Mouse (Mus musculus) lung, postnatal 0 days (tissue): ENCODE data around the gene Lin7a. TPM values are rescaled to one million over a fixed set of nuclear protein-coding genes. Genes with fewer than 3 reads are reported as not detected.

Source experiments
- ATAC-seq: fragments of 200-750 bp; cut with Nextera tagmentation; 2 replicates; pipeline ENCODE4 v1.8.0; 2017; ENCODE audit warnings: moderate library complexity
- DNase-seq: peaks from one replicate; pipeline ENCODE4 v3.0.0-alpha.2; 2016; ENCODE audit warnings: low spot score
- H3K27ac ChIP-seq: fragments of 300-500 bp; sonication (generic); 2 replicates; pipeline ENCODE4 v1.5.1; 2014; ENCODE audit warnings: antibody characterized with exemption, mild to moderate bottlenecking, low read length, mixed read lengths
- H3K27me3 ChIP-seq: fragments of 300-500 bp; sonication (generic); replicated peaks from 2 replicates; pipeline ENCODE4 v1.6.1; 2014; ENCODE audit warnings: low read length, mixed read lengths; ENCODE audit not compliant: insufficient read depth
- H3K36me3 ChIP-seq: fragments of 300-500 bp; sonication (generic); 2 replicates; pipeline ENCODE4 v1.6.1; 2014; ENCODE audit warnings: low read length, mixed read lengths; ENCODE audit not compliant: insufficient read depth
- H3K4me1 ChIP-seq: fragments of 300-500 bp; sonication (generic); 2 replicates; pipeline ENCODE4 v1.6.1; 2014; ENCODE audit warnings: antibody characterized with exemption, low read depth, low read length, mixed read lengths; ENCODE audit not compliant: insufficient read depth
- H3K4me2 ChIP-seq: fragments of 300-500 bp; sonication (generic); replicated peaks from 2 replicates; pipeline ENCODE4 v1.6.1; 2014; ENCODE audit warnings: low read depth, mild to moderate bottlenecking, low read length, moderate library complexity, mixed read lengths
- H3K4me3 ChIP-seq: fragments of 300-500 bp; sonication (generic); 2 replicates; pipeline ENCODE4 v1.5.1; 2014; ENCODE audit warnings: low read depth, low read length
- H3K9ac ChIP-seq: fragments of 300-500 bp; sonication (generic); replicated peaks from 2 replicates; pipeline ENCODE4 v1.6.1; 2014; ENCODE audit warnings: low read depth, mild to moderate bottlenecking
- H3K9me3 ChIP-seq: fragments of 300-500 bp; sonication (generic); 2 replicates; pipeline ENCODE4 v1.6.1; 2016; ENCODE audit warnings: low read length, mixed read lengths
- CTCF ChIP-seq: IDR thresholded peaks from 2 replicates; pipeline ENCODE4 v1.5.1; 2016; ENCODE audit warnings: antibody characterized with exemption, mild to moderate bottlenecking
- EP300 ChIP-seq: IDR thresholded peaks from 2 replicates; pipeline ENCODE4 v1.6.1; 2016; ENCODE audit warnings: antibody characterized with exemption, mild to moderate bottlenecking, control low read depth
- WGBS: fragments of 180-500 bp; shearing (Covaris S2); extraction: QIAGEN DNeasy Blood & Tissue Kit; methylation state at CpG from one replicate; pipeline ENCODE4 v1.1.7; 2014; 5-methylcytosine and 5-hydroxymethylcytosine counted together
- polyA plus RNA-seq: library from polyadenylated mRNA; unstranded; fragments of >200 nt; fragmentation: Nextera tagmentation; extraction: Ambion mirVana; gene quantifications from 2 replicates; pipeline ENCODE4 v1.2.1, GENCODE M21; 2015

The Lin7a gene
- polyA plus RNA-seq, 1 experiment from 2014 or later = 0.43 TPM

GRCm38 (mm10) chr10:107244691-107245530 lies 26.6 kb upstream of the Lin7a start:
- no peaks in the 10 kb centered on the region for H3K27me3 ChIP-seq
- no peaks in the 10 kb centered on the region for H3K4me1 ChIP-seq
- H3K4me3 ChIP-seq = no peak overlapping the region
- no peak overlapping the region for H3K9ac ChIP-seq
- no peak for TF ChIP-seq CTCF
- no peak for TF ChIP-seq EP300
- no peaks in the 10 kb centered on the region for H3K36me3 ChIP-seq
- DNase-seq (no peak), ATAC-seq (no peak)
- H3K4me2 ChIP-seq = no peak overlapping the region
- no peaks in the 10 kb centered on the region for H3K9me3 ChIP-seq
- no peak overlapping the region for H3K27ac ChIP-seq
- 74% methylated on average over 4 of the region's 4 CpGs for WGBS

- Histone ChIP-seq H3K9ac (no peak overlapping the region), H3K27ac (no peak overlapping the region), H3K4me3 (no peak overlapping the region), H3K27me3 (no peaks in the 10 kb centered on the region), H3K4me1 (no peaks in the 10 kb centered on the region), H3K9me3 (no peaks in the 10 kb centered on the region), H3K4me2 (no peak overlapping the region), H3K36me3 (no peaks in the 10 kb centered on the region)
- TF ChIP-seq EP300 (no peak), CTCF (no peak)
- 41% methylated on average over 2 of the region's 2 CpGs for WGBS
- no peak for DNase-seq
- no peak for ATAC-seq
These were observed 26.0 kb upstream of the Lin7a start for GRCm38 (mm10) chr10:107245531-107245840.

DNA sequence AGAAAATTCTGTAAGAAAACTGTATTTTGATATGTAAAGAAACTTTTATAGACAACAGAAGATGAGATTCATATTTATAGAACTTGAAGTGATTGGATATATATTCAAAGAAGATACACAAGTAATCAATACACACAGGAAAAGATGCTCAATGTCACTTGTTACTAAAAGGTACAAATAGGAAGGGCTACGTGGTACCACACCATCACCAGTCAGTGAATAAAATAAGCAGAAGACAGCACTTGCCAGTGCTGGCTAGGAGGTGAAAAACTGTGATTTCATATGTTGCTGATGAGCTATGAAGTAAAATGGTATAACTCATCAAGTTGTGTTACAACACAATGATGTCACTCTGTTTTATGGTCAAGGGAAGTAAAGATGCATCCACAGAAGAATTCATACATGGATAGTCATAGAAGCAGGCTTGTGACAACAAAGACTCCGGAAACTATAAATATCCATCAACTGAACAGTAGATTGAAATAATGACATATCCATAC lies 25.5 kb upstream of the Lin7a start:
- WGBS = 85% methylated on average over 2 of the region's 2 CpGs
- H3K4me2 ChIP-seq = no peak overlapping the region
- no peak for TF ChIP-seq CTCF
- TF ChIP-seq EP300 = no peak

GRCm38 (mm10) chr10:107247001-107247670 lies 24.4 kb upstream of the Lin7a start:
- Histone ChIP-seq H3K27me3 (no peaks in the 10 kb centered on the region), H3K36me3 (no peaks in the 10 kb centered on the region), H3K27ac (no peak overlapping the region), H3K4me2 (no peak overlapping the region), H3K9ac (no peak overlapping the region), H3K4me1 (no peaks in the 10 kb centered on the region), H3K9me3 (no peaks in the 10 kb centered on the region), H3K4me3 (no peak overlapping the region)
- ATAC-seq (no peak), DNase-seq (no peak)
- TF ChIP-seq CTCF = no peak
- no peak for TF ChIP-seq EP300
- WGBS = 77% methylated on average over 6 of the region's 6 CpGs

More for the DNA sequence above, 25.5 kb upstream of the Lin7a start:
- ATAC-seq (no peak), DNase-seq (no peak)
- Histone ChIP-seq H3K9me3 (no peaks in the 10 kb centered on the region), H3K36me3 (no peaks in the 10 kb centered on the region), H3K4me3 (no peak overlapping the region), H3K27me3 (no peaks in the 10 kb centered on the region), H3K4me1 (no peaks in the 10 kb centered on the region), H3K9ac (no peak overlapping the region), H3K27ac (no peak overlapping the region)

GRCm38 (mm10) chr10:107248481-107248880 lies 23.0 kb upstream of the Lin7a start:
- Histone ChIP-seq H3K4me2 (no peak overlapping the region), H3K4me3 (no peak overlapping the region), H3K4me1 (no peaks in the 10 kb centered on the region), H3K36me3 (no peaks in the 10 kb centered on the region), H3K9ac (no peak overlapping the region), H3K9me3 (no peaks in the 10 kb centered on the region), H3K27ac (no peak overlapping the region), H3K27me3 (no peaks in the 10 kb centered on the region)
- no peak for TF ChIP-seq CTCF
- TF ChIP-seq EP300 = no peak
- DNase-seq (no peak), ATAC-seq (no peak)
- 75% methylated on average over 8 of the region's 8 CpGs for WGBS

GRCm38 (mm10) chr10:107249056-107249455 lies 22.4 kb upstream of the Lin7a start:
- Histone ChIP-seq H3K27me3 (no peaks in the 10 kb centered on the region), H3K4me2 (no peak overlapping the region), H3K4me3 (no peak overlapping the region), H3K27ac (no peak overlapping the region), H3K9me3 (no peaks in the 10 kb centered on the region), H3K36me3 (no peaks in the 10 kb centered on the region), H3K4me1 (no peaks in the 10 kb centered on the region), H3K9ac (no peak overlapping the region)
- no peak for ATAC-seq
- WGBS = 45% methylated on average over 7 of the region's 7 CpGs
- no peak for DNase-seq
- TF ChIP-seq EP300 (no peak), CTCF (no peak)
